Mouse (Mus musculus) hindbrain, embryonic 12.5 days (tissue): ENCODE measurements at regions not wholly inside any gene's neighbourhood (a gene's known extent, or its start where the extent isn't known, plus 50 kb on each side); places are given as distances from the start of the nearest gene placed in this dataset.

Experiments used
- ATAC-seq: fragments of 200-750 bp; cut with Nextera tagmentation; 2 replicates; pipeline ENCODE4 v1.8.0; 2017; ENCODE audit warnings: moderate TSS enrichment; ENCODE audit not compliant: low FRiP score
- H3K27ac ChIP-seq: fragments of 300-500 bp; sonication (generic); 2 replicates; pipeline ENCODE4 v1.5.1; 2016; ENCODE audit warnings: mild to moderate bottlenecking
- H3K27me3 ChIP-seq: fragments of 300-500 bp; sonication (generic); 2 replicates; pipeline ENCODE4 v1.6.1; 2016; ENCODE audit warnings: mild to moderate bottlenecking
- H3K36me3 ChIP-seq: fragments of 300-500 bp; sonication (generic); 2 replicates; pipeline ENCODE4 v1.6.1; 2016; ENCODE audit warnings: mild to moderate bottlenecking
- H3K4me1 ChIP-seq: fragments of 300-500 bp; sonication (generic); 2 replicates; pipeline ENCODE4 v1.6.1; 2016
- H3K4me2 ChIP-seq: fragments of 300-500 bp; sonication (generic); replicated peaks from 2 replicates; pipeline ENCODE4 v1.6.1; 2016; ENCODE audit warnings: mild to moderate bottlenecking
- H3K4me3 ChIP-seq: fragments of 300-500 bp; sonication (generic); 2 replicates; pipeline ENCODE4 v1.5.1; 2016; ENCODE audit warnings: mild to moderate bottlenecking
- H3K9ac ChIP-seq: fragments of 300-500 bp; sonication (generic); 2 replicates; pipeline ENCODE4 v1.6.1; 2016; ENCODE audit warnings: mild to moderate bottlenecking, moderate library complexity
- H3K9me3 ChIP-seq: fragments of 300-500 bp; sonication (generic); replicated peaks from 2 replicates; pipeline ENCODE4 v1.6.1; 2016; ENCODE audit warnings: mild to moderate bottlenecking
- WGBS: fragments of 180-500 bp; shearing (Covaris S2); methylation state at CpG from one replicate; pipeline ENCODE4 v1.1.7; 2016; 5-methylcytosine and 5-hydroxymethylcytosine counted together

DNA sequence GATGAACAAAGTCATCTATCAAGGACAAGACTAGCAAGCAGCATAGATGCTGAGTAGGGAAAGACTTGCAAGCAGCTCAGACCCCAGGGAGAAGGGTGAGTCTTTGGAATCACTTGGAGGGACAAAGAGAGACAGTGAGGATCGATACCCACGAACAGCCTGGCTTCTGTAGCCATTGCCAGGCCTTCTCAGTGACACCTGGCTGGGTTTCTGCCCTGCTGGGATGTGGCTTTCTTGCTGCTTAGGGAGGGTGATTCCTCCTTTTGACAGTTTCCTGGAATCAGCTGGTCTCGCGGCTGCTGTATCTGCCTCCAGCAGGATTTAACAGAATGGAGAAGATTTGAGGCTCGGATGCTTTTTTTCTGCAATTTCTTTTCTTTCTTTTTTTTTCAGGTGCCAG lies 156.3 kb upstream of the Hs3st4 start:
- no peak for ATAC-seq
- Histone ChIP-seq H3K27ac (no peak overlapping the region), H3K4me3 (no peak overlapping the region), H3K4me1 (no peaks in the 10 kb centered on the region), H3K36me3 (no peaks in the 10 kb centered on the region), H3K27me3 (no peaks in the 10 kb centered on the region), H3K4me2 (no peak overlapping the region), H3K9me3 (no peaks in the 10 kb centered on the region), H3K9ac (no peak overlapping the region)
- 87% methylated on average over 5 of the region's 5 CpGs for WGBS

DNA sequence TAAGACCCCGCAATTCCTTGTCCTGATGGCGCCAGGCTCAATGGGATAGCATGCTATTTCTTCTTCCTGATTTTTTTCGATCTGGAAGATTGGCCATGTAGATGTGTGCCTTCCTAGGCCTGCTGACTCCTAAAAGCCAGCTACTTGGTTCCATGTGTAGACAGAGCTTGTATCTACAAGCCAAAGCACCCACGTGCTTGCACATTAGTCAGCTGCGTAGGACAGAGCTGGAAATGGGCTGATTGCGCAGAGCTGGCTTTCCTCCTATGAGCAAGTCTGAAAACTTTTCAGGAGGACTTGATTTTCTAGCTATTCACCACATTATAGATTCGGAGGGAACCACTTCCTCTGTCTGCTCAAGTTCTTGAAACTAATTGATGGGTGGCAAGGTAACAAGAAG lies 140.1 kb upstream of the Hs3st4 start:
- no peaks in the 10 kb centered on the region for H3K27me3 ChIP-seq
- H3K27ac ChIP-seq: no peak overlapping the region
- no peaks in the 10 kb centered on the region for H3K36me3 ChIP-seq
- no peak overlapping the region for H3K9ac ChIP-seq
- H3K4me1 ChIP-seq: no peaks in the 10 kb centered on the region
- no peak overlapping the region for H3K4me2 ChIP-seq
- ATAC-seq: no peak
- no peaks in the 10 kb centered on the region for H3K9me3 ChIP-seq
- WGBS: 94% methylated on average over 7 of the region's 7 CpGs
- H3K4me3 ChIP-seq: no peak overlapping the region

DNA sequence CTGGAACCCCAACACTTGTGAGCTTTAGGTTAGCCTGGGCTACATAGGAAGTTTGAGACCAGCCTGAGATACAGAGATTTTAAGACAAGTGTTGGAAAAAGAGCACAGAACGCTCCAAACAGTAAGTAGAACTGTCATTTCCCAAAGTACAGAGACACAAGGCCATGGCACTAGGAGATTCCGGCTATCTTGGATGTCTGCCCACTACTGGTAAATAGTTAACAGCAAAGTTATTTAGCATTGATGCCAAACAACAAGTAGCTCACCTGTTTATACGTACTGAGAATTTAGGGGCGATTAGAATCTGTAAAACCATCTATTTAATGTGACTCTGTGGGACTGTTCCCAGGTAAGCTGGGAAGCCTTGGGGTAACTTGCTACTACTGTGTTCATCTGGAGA lies 135.6 kb upstream of the Hs3st4 start:
- Histone ChIP-seq H3K36me3 (no peaks in the 10 kb centered on the region), H3K27me3 (no peaks in the 10 kb centered on the region), H3K4me1 (no peaks in the 10 kb centered on the region), H3K4me2 (no peak overlapping the region), H3K27ac (no peak overlapping the region), H3K9me3 (no peaks in the 10 kb centered on the region), H3K4me3 (no peak overlapping the region), H3K9ac (no peak overlapping the region)
- WGBS: 96% methylated on average over 4 of the region's 4 CpGs
- ATAC-seq: no peak

DNA sequence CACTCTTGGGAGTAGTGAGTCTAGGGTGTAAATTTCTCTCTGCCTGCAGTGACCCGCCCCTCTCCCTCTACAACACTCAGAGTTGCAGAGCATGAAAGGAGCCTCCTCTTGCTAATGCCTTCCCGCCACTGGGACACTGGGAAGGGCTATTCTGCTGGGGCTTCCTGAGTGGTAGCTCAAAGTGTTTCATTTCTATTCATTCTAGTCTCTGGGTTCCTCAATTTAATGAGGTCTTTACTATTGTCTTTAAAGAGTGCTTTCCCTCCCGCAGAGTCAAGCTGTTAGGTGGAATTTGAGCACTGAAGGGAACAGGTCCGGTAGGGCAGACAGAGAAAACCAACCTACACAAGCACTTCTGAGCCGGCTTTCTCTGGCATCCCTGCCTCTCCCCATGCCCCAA lies 134.0 kb upstream of the Hs3st4 start:
- Histone ChIP-seq H3K9me3 (no peaks in the 10 kb centered on the region), H3K36me3 (no peaks in the 10 kb centered on the region), H3K27ac (no peak overlapping the region), H3K27me3 (no peaks in the 10 kb centered on the region), H3K4me1 (no peaks in the 10 kb centered on the region), H3K9ac (no peak overlapping the region), H3K4me3 (no peak overlapping the region), H3K4me2 (no peak overlapping the region)
- WGBS: 28% methylated on average over 5 of the region's 5 CpGs
- no peak for ATAC-seq

DNA sequence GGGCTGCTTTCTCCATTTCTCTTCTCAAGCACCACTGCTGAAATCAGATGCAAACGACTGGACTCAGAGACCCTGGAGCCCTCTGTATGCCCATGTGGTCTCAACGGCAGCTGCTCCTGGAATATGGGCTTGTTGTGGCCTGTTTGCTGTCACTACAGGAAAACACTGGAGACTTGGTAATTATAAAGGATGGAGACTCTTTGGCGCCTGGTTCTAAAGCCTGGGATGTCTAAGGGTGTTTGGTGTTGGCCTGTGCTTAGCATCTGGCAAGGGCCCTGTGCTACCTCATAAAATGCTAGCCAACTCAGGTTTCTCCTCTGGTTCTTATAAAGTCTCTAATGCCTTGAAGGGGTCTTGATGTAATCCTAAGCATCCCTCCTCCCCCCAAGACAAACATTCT lies 133.4 kb upstream of the Hs3st4 start:
- no peak for ATAC-seq
- Histone ChIP-seq H3K27ac (no peak overlapping the region), H3K4me1 (no peaks in the 10 kb centered on the region), H3K9me3 (no peaks in the 10 kb centered on the region), H3K9ac (no peak overlapping the region), H3K4me3 (no peak overlapping the region), H3K36me3 (no peaks in the 10 kb centered on the region), H3K4me2 (no peak overlapping the region), H3K27me3 (no peaks in the 10 kb centered on the region)
- whole genome bisulfite sequencing: 69% methylated on average over 3 of the region's 3 CpGs

DNA sequence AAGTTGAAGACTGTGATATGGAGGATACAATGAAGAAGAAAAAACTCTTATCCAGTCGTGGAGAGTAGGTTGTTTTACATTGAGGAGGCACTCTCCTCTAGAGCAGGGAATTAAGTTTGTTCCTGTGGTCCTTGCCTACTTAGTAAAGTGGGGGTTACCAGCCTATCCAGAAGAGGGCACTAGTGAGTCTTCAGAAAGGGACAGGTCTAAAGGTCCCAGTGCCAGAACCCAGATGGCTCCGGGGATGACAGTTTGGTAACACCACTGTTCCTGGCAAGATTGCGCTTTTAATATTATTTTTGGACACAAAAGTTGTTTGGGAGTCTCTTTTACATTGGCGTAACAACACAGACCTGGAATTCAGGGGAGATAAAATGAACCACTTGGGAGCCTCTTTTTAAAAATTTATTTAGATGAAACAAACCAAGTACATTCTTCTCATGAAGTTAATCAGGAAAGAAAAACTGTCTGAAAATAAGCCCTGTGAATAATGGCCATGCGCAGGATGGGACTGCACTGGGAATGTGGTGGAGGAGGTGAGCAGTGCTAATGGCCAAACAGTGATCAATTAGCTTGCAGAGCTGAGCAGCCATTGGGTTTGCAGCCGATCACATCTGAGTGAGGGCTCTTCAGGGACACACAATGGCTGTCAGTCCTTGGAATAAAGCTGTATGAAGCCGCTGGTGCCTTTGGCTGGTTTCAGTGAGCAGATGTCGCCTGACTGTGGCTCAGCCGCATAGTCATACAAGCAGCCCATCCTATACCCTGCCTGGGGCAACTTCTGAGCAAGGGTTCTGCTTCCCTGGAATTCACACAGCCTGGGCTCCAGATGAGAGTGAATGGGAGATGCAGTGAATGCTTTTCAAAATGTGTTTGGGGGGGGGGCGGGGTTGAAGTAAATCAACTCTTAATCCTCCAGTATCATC lies 132.1 kb upstream of the Hs3st4 start:
- H3K4me1 ChIP-seq: no peaks in the 10 kb centered on the region
- WGBS: 78% methylated on average over 10 of the region's 10 CpGs
- ATAC-seq: no peak

DNA sequence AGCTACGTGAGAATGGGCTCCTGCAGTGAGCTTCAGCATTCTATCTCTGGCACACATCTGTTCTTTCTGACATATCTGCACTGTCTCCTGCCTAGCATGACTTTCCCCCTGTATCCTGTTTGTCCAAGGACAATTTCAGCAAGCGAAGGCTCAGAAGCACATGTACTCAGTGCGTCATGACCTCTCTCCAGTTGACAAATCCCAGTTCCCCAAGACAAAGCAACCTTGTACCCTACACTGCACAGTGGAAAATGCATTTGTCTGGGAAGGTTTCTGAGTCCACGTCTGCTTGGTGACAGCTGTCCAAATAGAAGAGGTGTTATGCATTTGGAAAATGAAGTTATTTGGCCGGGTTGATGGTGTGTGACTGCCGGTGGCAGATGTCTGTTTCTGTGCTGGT lies 125.1 kb upstream of the Hs3st4 start:
- H3K36me3 ChIP-seq: no peaks in the 10 kb centered on the region
- H3K27me3 ChIP-seq: no peaks in the 10 kb centered on the region
- no peaks in the 10 kb centered on the region for H3K4me1 ChIP-seq
- no peak overlapping the region for H3K4me3 ChIP-seq
- H3K9me3 ChIP-seq: no peaks in the 10 kb centered on the region
- ATAC-seq: no peak
- H3K4me2 ChIP-seq: no peak overlapping the region
- H3K27ac ChIP-seq: no peak overlapping the region
- WGBS: 77% methylated on average over 6 of the region's 6 CpGs
- no peak overlapping the region for H3K9ac ChIP-seq

More for the DNA sequence above, 132.1 kb upstream of the Hs3st4 start:
- H3K9me3 ChIP-seq: no peaks in the 10 kb centered on the region
- no peak overlapping the region for H3K4me3 ChIP-seq
- H3K36me3 ChIP-seq: no peaks in the 10 kb centered on the region
- no peak overlapping the region for H3K9ac ChIP-seq
- H3K27ac ChIP-seq: no peak overlapping the region
- no peaks in the 10 kb centered on the region for H3K27me3 ChIP-seq
- H3K4me2 ChIP-seq: no peak overlapping the region

DNA sequence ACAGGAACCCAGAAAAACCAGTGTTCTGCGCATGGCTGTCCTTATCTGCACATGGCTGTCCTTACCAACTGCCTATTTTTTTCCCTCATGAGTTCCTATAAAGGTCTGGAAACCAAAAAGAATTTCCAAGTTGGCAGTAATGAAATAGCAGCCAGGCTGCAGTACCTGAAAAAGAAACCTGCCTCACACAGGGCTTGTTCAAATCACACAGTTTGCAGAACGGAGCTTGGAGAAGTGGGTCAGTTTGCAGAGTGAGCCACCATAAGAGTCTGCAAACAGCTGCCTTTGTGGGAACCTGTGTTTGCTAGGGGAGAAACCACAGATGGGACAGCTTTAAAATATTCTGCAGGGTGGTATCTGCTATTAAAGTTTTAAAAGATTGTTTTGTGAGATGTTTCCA lies 121.0 kb upstream of the Hs3st4 start:
- no peaks in the 10 kb centered on the region for H3K27me3 ChIP-seq
- no peak overlapping the region for H3K4me2 ChIP-seq
- no peak for ATAC-seq
- 93% methylated on average over 2 of the region's 2 CpGs for WGBS
- H3K36me3 ChIP-seq: no peaks in the 10 kb centered on the region
- no peak overlapping the region for H3K4me3 ChIP-seq
- H3K4me1 ChIP-seq: no peaks in the 10 kb centered on the region
- no peaks in the 10 kb centered on the region for H3K9me3 ChIP-seq
- no peak overlapping the region for H3K9ac ChIP-seq
- H3K27ac ChIP-seq: no peak overlapping the region

DNA sequence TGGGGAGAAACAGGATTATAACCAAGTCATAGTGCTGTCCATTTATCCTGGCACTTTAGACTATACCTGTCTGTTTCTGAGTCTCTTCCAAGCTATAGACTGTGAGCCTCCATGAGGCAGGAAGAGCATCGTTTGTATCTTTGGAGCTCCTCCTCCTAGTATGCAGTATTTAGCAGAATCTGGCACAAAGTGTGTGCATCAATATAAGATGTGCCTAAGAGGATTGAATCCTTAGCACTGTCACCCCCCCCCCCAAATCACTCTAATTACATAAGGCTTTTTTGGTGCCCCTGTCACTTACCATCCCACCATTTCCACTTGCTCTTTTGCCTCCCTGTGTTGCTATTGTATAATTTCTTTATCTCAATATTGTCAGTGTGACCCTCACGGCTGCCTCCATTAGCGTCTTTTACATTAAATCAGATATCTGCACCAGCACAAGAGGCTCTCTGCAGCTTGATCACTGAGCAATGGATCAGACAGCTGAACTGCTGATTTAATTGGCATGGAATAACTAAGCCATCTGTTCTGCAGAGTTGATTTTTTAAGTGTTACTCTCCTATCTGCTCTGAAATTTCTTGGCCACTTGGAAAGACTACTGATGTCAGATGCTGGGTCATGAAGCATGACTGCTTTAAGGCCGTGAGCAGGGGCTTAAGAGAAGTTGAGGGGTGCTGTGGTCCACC lies 85.8 kb upstream of the Hs3st4 start:
- no peak for ATAC-seq
- H3K27ac ChIP-seq: no peak overlapping the region
- H3K27me3 ChIP-seq: no peaks in the 10 kb centered on the region
- no peak overlapping the region for H3K9ac ChIP-seq
- no peaks in the 10 kb centered on the region for H3K4me1 ChIP-seq
- H3K4me3 ChIP-seq: no peak overlapping the region
- no peaks in the 10 kb centered on the region for H3K36me3 ChIP-seq
- H3K9me3 ChIP-seq: no peaks in the 10 kb centered on the region
- H3K4me2 ChIP-seq: no peak overlapping the region
- 80% methylated on average over 4 of the region's 4 CpGs for WGBS

DNA sequence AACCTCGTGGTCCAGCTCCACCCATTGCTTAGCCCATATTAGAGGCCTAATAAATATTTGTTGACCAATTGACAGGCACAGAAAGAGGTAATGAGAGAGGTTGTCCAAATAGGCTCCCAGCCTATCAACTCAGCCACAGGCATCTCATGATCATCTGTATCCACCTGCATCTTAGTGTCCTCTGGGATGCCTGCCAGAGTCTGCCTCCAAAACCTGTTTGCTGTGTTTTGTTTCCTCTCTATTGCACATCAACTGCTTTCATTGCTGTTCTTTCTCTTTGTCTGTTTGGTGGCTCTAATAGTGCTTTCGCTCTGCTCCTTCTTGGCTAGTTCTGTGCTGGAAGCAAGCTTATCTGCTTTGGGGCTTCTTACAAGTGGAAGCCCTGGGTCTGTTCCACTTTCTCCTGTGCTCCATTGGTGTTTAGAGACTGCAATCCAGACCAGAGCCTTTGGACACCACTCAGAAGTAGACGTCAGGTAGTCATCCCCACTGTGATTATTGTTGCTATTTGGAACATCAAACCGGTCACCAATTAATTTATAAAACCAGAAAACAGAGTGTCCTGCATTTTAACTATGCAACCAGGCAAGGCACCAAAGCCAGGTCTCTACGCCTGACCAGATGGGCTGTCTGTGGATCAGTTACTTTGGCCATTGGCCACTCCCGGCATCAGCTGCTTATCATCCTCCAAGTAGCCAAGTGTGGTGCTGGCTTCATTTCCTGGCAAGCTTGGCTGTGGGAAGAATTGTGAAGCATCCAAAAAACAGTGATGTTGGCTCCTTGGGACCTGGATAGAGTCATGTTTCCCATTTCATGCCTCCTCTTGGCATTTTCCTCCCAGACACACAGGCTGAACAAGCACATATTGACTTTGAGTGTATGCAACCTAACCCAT lies 74.5 kb upstream of the Hs3st4 start:
- H3K9me3 ChIP-seq: no peaks in the 10 kb centered on the region
- H3K36me3 ChIP-seq: no peaks in the 10 kb centered on the region
- ATAC-seq: no peak
- H3K4me3 ChIP-seq: no peak overlapping the region
- no peaks in the 10 kb centered on the region for H3K4me1 ChIP-seq
- no peak overlapping the region for H3K27ac ChIP-seq
- H3K4me2 ChIP-seq: no peak overlapping the region
- 89% methylated on average over 6 of the region's 6 CpGs for WGBS
- H3K27me3 ChIP-seq: no peaks in the 10 kb centered on the region
- H3K9ac ChIP-seq: no peak overlapping the region

DNA sequence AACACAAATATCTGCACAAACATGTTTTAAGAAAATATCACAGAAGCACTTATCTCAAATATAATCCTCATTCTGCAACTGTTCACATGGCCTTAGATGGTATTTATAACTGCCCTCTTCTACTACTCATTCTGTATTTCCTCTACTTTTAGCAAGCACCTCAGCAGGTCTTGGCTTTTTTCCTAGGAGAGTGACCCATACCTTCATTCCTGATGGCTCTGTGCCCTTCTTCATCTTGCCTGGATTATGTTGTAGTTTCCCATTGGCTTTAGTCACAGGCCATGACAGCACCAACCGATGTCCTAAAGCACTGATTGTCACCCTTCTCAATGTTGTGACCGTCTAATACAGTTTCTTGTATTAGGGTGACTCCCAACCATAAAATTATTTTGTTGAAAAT lies 61.2 kb upstream of the Hs3st4 start:
- H3K9ac ChIP-seq: no peak overlapping the region

DNA sequence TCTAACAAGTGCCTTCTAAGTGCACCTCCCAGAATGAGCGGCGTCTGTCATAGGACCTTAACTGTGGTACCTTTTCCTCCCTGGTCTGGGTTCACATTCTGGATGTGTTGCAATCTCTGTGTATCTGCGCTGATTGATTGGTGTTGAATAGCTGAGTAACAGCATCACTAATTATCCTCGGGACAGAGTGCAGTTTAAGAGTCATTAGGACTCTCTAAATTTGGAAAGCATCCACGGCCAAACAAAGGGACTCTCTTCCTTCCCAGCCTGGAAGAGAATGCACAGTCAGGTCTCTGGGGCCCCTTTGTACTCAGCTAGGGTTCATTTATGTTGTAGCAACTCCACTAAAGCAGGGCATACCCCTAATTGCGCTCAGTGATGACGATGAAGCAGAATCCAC lies 50.2 kb upstream of the Hs3st4 start:
- no peaks in the 10 kb centered on the region for H3K36me3 ChIP-seq
- H3K27me3 ChIP-seq: no peaks in the 10 kb centered on the region
- no peaks in the 10 kb centered on the region for H3K9me3 ChIP-seq
- H3K9ac ChIP-seq: no peak overlapping the region
- ATAC-seq: no peak
- no peak overlapping the region for H3K27ac ChIP-seq
- no peak overlapping the region for H3K4me2 ChIP-seq
- no peak overlapping the region for H3K4me3 ChIP-seq
- WGBS: 60% methylated on average over 7 of the region's 7 CpGs
- no peaks in the 10 kb centered on the region for H3K4me1 ChIP-seq

More for the DNA sequence above, 61.2 kb upstream of the Hs3st4 start:
- H3K9me3 ChIP-seq: no peaks in the 10 kb centered on the region
- H3K36me3 ChIP-seq: no peaks in the 10 kb centered on the region
- no peak for ATAC-seq
- no peak overlapping the region for H3K4me2 ChIP-seq
- no peak overlapping the region for H3K27ac ChIP-seq
- WGBS: 95% methylated on average over 2 of the region's 2 CpGs
- H3K4me1 ChIP-seq: no peaks in the 10 kb centered on the region
- H3K27me3 ChIP-seq: no peaks in the 10 kb centered on the region
- H3K4me3 ChIP-seq: no peak overlapping the region
